Mouse (Mus musculus): ENCODE measurements around the gene Nfe2l1.
"Not testable (repeated sequence)": the region's sequence is repeated elsewhere in the genome, so short reads cannot be mapped to it uniquely, and the experiment has no call there.

Gene Nfe2l1

GRCm38 (mm10) chr11:96829813-96830538, at the start of gene Nfe2l1:
Gene Nfe2l1 (minus strand): TSS chr11:96829968.
- peak; percentile 99 for DNase-seq (ENCODE audit: low read depth, low spot score)

- DNase-seq (ENCODE audit: low read depth, low spot score) = no peak
These were observed 49.6 kb upstream of the Nfe2l1 start for GRCm38 (mm10) chr11:96879359-96879758.

- DNase-seq (ENCODE audit: low read depth, low spot score) = no peak
These were observed 48.9 kb upstream of the Nfe2l1 start for GRCm38 (mm10) chr11:96878715-96879114.

GRCm38 (mm10) chr11:96877071-96877470, 47.3 kb upstream of the Nfe2l1 start:
- no peak for DNase-seq (ENCODE audit: low read depth, low spot score)

- DNase-seq (ENCODE audit: low read depth, low spot score) = no peak
These were observed 46.7 kb upstream of the Nfe2l1 start for GRCm38 (mm10) chr11:96876300-96877040.

- peak; percentile 73 for DNase-seq (ENCODE audit: low read depth, low spot score)
These were observed 46.0 kb upstream of the Nfe2l1 start for GRCm38 (mm10) chr11:96875745-96876144.

GRCm38 (mm10) chr11:96875270-96875669, 45.5 kb upstream of the Nfe2l1 start:
- no peak for DNase-seq (ENCODE audit: low read depth, low spot score)

GRCm38 (mm10) chr11:96873601-96874140, 43.9 kb upstream of the Nfe2l1 start:
- DNase-seq (ENCODE audit: low read depth, low spot score) = no peak

GRCm38 (mm10) chr11:96872441-96873379, 42.9 kb upstream of the Nfe2l1 start:
- no peak for DNase-seq (ENCODE audit: low read depth, low spot score)

GRCm38 (mm10) chr11:96867149-96867548, 37.4 kb upstream of the Nfe2l1 start:
- DNase-seq (ENCODE audit: low read depth, low spot score) = no peak

GRCm38 (mm10) chr11:96863206-96863995, 33.6 kb upstream of the Nfe2l1 start:
- no peak for DNase-seq (ENCODE audit: low read depth, low spot score)

GRCm38 (mm10) chr11:96862534-96862933, 32.8 kb upstream of the Nfe2l1 start:
- DNase-seq (ENCODE audit: low read depth, low spot score) = no peak

- DNase-seq (ENCODE audit: low read depth, low spot score) = peak; percentile 84
These were observed 32.1 kb upstream of the Nfe2l1 start for GRCm38 (mm10) chr11:96861878-96862289.

- no peak for DNase-seq (ENCODE audit: low read depth, low spot score)
These were observed 31.7 kb upstream of the Nfe2l1 start for GRCm38 (mm10) chr11:96861446-96861845.

- no peak for DNase-seq (ENCODE audit: low read depth, low spot score)
These were observed 30.8 kb upstream of the Nfe2l1 start for GRCm38 (mm10) chr11:96860564-96860963.

GRCm38 (mm10) chr11:96859635-96860034, 29.9 kb upstream of the Nfe2l1 start:
- DNase-seq (ENCODE audit: low read depth, low spot score) = no peak

- no peak for DNase-seq (ENCODE audit: low read depth, low spot score)
These were observed 27.7 kb upstream of the Nfe2l1 start for GRCm38 (mm10) chr11:96857446-96857845.

- no peak for DNase-seq (ENCODE audit: low read depth, low spot score)
These were observed 20.1 kb upstream of the Nfe2l1 start, which contains the start of gene Copz2 for GRCm38 (mm10) chr11:96849681-96850467. Gene Copz2 (plus strand): TSS chr11:96849870.

- not testable (repeated sequence) for DNase-seq (ENCODE audit: low read depth, low spot score)
These were observed 19.4 kb upstream of the Nfe2l1 start for GRCm38 (mm10) chr11:96849145-96849544.

GRCm38 (mm10) chr11:96848694-96849093, 18.9 kb upstream of the Nfe2l1 start:
- DNase-seq (ENCODE audit: low read depth, low spot score) = no peak

Data from brain, embryonic 18.5 days (tissue).